Mouse (Mus musculus): ENCODE results near the gene Ushbp1.
A peak's percentile ranks its signal among the peaks of the same experiment; 100 is the strongest.

Gene Ushbp1

DNA sequence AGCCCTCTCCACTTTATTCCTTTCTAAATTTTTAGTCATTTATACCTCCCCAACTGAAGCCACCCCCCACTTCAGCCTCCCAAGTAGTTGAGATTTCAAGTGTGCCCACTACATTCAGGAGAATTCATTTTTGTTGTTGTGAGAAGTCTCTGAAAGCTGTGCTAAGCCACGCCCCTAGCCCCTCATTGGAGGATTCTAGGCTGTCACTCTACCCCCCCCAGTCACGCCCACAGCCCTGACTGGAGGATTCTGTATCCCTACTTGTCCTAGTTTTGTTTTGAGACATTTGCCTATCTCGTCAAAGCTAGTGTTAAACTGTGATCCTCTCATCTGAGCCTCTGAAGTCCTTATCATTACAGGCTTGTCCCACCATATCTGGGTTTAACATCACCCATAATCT is 2.7 kb downstream of the Ushbp1 start:
- no peak for DNase-seq (ENCODE audit: low spot score)

GRCm38 (mm10) chr8:71392391-71392790 is 3.2 kb downstream of the Ushbp1 start:
- DNase-seq (ENCODE audit: low spot score): no peak

GRCm38 (mm10) chr8:71391696-71392095 is 3.9 kb downstream of the Ushbp1 start:
- DNase-seq (ENCODE audit: low spot score): no peak

- DNase-seq (ENCODE audit: low spot score): no peak
Measured at GRCm38 (mm10) chr8:71388267-71388666, 7.3 kb downstream of the Ushbp1 start.

DNA sequence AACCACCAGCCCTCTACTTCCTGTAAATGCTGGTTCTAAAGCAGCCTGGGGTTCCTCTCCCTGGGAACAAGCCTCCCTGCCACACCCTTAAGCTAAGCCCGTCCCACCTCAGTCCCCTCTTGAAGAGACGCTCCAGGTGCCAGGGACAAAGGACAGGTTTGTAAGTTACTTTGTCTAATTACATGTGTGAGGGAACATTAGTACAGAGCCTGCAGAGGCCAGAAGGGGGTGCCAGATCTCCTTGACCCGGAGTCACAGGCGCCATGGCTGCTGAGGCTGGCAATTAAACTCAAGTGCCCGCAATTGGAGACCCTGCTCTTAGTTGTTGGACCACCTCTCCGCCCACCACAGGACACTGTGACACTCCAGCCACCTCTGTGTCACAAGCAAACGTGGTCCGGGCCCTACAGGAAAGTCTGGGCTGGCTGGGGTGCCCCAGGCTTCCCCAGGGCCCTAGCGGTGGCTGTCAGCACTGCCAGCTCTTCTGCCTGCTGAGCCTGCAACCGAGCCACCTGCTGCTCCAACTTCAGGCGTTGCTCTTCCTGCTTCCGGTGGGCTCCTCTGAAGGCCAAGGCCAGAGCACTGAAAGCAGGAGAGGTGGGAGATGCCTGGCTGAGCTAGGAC is 10.3 kb downstream of the Ushbp1 start:
- DNase-seq (ENCODE audit: low spot score): no peak

GRCm38 (mm10) chr8:71383860-71384259 is 11.7 kb downstream of the Ushbp1 start:
- DNase-seq (ENCODE audit: low spot score): no peak

- peak; percentile 65 for DNase-seq (ENCODE audit: low spot score)
Measured at GRCm38 (mm10) chr8:71383396-71383795, 12.2 kb downstream of the Ushbp1 start.

- DNase-seq (ENCODE audit: low spot score): peak; percentile 91
Measured at GRCm38 (mm10) chr8:71381971-71382961, 13.3 kb downstream of the Ushbp1 start.

GRCm38 (mm10) chr8:71381421-71381970 is 14.1 kb downstream of the Ushbp1 start, which contains the start of gene Nr2f6:
TSS of gene Nr2f6 (minus strand) at chr8:71381960.
- DNase-seq (ENCODE audit: low spot score): peak; percentile 83

DNA sequence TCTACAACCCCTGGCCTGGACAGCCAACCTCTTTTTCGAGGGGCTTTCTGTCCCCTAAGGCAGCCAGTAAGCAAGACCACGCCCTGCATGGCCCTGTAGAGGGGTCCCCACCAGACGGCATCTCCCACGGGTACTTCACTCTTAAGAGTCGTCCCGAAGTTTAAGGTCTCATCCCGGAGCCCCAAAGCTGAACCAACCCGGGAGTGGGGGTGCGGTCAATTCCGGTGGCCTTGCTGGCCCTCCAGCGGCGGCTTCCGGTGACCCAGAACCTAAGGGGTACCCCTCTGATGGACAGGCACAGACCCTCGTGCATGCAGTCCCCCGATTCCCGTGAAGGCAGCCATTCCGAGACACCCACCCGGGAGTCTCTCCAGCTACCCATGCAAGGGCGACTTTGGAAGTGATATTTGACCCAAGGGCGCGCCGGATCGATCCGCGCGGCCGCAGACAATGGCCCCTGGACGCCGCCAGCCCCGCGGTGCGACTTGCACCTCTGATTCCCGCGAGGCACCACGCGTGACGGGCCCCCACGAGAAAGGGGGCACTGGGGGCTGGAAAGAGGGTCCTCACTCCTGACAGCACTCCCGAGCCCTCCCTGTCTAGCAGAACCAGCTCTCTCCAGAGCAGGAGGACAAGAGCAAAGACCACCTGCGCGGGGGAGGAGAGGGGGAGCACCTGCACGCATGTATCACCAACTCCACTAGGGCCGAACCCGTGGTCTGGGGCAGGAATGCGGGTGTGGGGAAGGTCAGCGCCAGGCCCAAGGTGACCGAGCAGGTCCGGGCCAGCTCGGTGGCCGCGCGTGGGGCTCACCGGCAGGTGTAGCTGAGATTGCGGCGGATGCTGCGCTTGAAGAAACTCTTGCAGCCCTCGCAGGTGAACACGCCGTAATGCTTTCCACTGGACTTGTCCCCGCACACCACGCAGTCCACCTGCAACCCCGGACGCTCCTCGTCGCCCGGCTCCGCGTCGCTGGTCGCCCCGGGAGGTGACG is 15.1 kb downstream of the Ushbp1 start:
- peak; percentile 63 for DNase-seq (ENCODE audit: low spot score)

DNA sequence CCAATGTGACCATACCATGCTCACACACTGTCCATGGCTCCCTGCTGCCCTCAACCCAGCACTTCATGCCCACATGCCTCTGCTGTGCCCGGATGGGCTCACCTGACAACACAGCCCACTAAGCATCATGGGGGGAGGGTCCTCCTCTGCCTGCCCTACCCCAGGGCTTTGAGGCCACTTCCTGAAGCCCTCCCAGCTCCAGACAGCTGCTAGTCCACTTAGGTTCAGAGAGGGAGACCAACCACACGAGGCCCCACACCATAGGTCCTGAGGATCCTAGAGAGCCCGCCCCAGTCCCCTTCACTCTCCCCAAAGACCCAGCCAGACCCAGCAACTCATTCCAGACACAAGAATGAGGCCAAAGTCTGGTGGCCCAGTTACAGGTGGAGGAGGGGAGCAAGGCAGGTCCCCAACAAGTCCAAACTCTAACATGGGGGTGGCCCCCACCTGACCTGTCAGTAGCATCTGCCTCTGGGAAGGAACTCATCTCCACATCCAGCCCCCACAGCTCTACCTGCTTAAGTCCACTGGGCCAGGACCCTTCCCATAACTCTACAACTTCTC is 16.0 kb downstream of the Ushbp1 start:
- DNase-seq (ENCODE audit: low spot score): no peak

DNA sequence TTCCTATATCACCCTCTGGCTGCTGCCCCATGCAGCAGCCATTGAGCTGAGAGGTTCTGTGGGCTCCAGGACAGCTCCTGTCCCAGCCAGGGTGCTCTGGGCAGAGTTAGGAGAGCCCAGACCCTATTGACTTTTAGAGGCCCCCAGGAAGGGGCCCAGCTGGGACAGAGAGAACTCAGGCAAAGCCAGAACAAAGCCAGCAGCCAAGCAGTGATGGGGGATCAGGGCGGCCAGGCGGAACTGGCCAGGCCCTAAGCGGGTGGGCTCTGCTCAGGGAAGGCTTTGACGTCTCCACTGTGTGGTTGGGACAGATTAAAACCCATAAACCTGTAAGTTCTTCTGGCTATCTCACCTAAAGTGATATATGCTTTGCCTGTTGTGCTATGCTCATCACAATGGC is 16.6 kb downstream of the Ushbp1 start:
- DNase-seq (ENCODE audit: low spot score): no peak

GRCm38 (mm10) chr8:71376423-71377030 is 19.1 kb downstream of the Ushbp1 start:
- DNase-seq (ENCODE audit: low spot score): no peak

GRCm38 (mm10) chr8:71375581-71376422 is 19.8 kb downstream of the Ushbp1 start:
- peak; percentile 70 for DNase-seq (ENCODE audit: low spot score)

- no peak for DNase-seq (ENCODE audit: low spot score)
Measured at GRCm38 (mm10) chr8:71374616-71375206, 20.9 kb downstream of the Ushbp1 start.

GRCm38 (mm10) chr8:71373000-71373399 is 22.6 kb downstream of the Ushbp1 start:
- no peak for DNase-seq (ENCODE audit: low spot score)

DNA sequence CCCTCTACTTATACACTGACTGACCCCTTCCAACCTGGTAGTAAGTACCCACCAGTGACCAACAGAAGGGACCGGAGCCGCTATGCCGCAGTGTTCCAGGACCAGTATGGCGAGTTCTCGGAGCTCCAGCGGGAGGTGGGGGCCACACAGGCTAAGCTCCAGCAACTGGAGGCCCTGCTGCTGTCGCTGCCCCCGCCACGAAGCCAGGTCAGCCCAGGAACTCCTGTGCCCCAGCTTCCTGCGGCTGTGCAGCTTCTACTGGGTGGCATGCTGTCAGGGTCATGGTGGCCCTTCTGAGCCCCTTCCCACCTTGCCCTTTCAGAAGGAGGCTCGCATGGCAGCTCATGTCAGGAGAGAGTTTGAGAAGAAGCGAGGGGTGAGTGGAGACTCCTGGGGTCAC is 23.2 kb downstream of the Ushbp1 start:
- DNase-seq (ENCODE audit: low spot score): no peak

DNA sequence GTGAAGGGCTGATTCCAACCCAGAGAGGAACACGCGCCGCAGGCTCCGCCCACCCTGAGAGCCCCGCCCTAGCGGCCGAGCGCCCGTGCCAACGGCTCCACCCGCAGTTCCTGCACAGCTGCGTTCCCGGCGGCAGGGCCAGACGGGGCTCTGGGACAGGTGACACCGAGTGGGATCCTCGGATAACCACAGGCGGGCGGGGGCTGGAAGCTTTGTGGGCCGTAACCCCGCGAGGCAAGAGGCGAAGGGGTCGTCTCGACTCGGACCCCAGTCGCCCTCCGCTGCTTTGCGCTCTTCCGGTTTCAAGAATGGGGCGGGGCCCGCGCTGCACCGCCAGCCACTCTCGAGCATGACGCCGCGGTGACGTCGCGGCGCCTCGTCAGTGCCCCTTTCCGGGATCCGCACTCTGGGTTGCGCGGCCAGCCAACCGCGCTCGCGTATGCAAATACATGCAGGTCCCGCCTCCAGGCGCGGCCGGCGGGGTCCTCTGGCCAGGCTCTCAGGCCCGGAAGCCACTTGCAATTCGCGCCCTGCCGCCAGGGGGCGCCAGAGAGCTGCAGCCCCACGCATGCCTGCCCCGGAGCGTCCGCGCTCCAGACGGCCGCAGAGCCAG is 24.3 kb downstream of the Ushbp1 start, which contains the start of gene Ocel1:
Gene Ocel1, plus strand, starts transcription at position 63 of the 613 bp plus-strand sequence.
- DNase-seq (ENCODE audit: low spot score): peak; percentile 95

DNA sequence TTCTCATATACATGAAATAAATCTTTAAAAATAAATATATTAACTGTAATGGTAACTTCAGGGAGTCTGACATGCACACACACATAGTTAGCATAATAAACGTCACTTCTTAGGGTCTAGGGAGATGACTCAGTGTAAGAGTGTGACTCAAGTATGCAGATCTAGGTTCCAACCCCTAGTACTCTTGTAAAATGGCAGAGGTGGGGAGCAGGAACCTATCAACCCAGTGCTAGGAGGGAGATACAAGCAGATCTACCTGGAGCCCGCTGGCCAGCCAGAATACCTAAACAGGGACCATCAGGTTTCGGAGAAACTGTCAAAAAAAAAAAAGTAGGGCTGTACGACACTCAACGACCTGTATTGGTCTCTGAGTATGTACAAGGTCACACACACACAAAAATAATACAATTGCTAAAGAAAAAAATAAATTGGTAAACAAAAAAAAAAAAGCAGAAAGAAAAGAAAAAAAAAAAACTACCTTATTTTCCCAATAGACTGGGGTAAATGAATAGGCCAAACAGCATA is 24.8 kb downstream of the Ushbp1 start:
- no peak for DNase-seq (ENCODE audit: low spot score)
